Mouse (Mus musculus): ENCODE measurements at regions not wholly inside any gene's neighbourhood (a gene's known extent, or its start where the extent isn't known, plus 50 kb on each side); places are given as distances from the start of the nearest gene placed in this dataset.

DNA sequence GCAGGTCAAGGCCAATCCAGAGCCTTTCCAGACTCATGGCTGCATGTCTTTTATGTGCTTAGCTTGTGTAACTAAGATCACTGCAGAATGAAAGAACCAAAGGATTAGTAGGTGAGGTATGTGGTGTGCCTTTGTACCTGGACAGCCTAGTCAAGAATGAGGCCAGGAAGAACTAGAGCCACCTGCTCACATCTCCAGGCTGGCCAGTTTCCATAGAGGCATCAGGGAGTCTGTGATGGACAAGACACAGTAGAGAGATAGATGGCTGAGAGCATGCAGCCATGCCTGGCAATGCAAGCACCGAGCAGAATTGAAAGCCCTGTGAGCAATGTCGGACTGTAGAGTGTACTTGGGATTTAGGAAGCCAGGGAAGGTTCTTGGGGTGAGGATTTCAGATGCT, 186.5 kb downstream of the Icos start:
- ATAC-seq (replicated peaks; ENCODE audit: low FRiP score, poor library complexity, severe bottlenecking), result no peak

GRCm38 (mm10) chr1:61171941-61172340, 194.2 kb downstream of the Icos start:
- ATAC-seq (replicated peaks; ENCODE audit: low FRiP score, poor library complexity, severe bottlenecking), result no peak

- ATAC-seq (replicated peaks; ENCODE audit: low FRiP score, poor library complexity, severe bottlenecking), result no peak
Measured at GRCm38 (mm10) chr1:61172946-61173345, 195.2 kb downstream of the Icos start.

DNA sequence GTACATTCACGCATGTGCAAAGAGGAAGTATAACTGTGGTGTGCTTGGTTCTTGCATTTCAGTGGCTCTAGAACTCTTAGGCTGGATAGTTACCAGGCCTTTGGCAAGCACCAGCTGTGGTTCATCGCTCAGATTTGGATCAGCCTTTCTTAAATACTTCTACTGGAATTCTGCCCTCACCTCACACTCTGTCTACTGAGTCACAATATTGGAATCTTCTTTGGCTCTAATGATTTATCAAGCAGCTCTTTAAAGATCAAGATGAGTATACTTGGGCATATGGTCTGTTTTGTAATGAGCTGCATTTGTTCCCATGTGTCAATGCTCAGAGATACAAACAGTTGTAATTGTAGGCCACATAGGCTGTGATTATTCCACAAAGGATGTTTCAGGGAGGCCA, 197.5 kb downstream of the Icos start:
- ATAC-seq (replicated peaks; ENCODE audit: low FRiP score, poor library complexity, severe bottlenecking), result no peak

DNA sequence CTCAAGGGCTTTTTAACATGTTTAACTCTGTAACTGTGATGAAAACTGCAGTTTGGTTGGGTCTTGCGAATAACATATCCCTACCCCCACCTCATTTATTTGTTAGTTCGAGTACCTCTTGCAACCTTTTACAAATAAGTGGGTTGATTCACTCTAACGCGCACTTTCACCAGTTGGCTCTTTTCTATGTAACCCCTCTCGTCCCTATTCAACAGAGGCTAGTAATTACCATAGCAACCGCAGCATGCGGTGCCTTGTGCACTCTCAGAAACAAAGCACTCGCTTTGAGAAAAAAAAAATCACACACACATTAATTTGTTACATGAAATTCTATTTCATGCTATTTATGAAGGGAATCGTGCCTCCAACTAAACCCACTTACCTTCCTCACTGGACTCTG, 201.7 kb downstream of the Icos start:
- ATAC-seq (replicated peaks; ENCODE audit: low FRiP score, poor library complexity, severe bottlenecking), result no peak

DNA sequence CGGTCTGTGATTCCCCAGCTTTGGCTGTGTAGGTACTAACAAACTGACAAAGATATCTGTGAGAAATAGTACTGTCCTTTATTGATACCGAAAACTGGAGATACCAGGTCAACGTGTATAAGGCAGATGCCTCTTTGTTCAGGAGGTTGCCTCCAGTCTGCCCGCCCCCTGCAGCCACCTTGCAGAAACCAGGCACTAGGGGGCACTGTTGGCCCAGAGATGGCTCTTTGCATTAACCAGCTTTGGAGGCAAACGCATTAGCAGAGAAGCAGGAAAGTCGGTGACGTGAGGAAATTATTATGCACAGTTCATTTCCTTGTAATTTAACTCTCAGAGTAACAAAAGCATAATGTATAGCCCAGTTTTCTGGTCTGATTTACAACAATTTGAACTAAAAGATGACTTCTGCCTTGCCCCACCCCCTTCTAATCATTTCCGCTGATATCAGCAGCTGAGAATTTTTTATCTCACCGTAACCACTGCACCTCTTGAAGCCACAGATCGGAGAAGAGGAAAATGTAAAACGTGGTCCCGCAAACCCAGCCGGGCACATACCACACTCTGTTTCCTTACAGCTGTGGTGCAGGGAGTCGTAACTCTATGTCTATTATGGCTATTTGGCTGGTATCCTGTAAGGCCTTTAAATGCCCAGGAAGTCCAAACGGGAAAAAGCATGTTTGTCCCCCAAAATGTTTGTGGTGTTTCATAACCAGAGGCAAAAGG, 203.5 kb downstream of the Icos start:
- 0 out of 2 replicates have a peak, but pooled peaks have one; percentile 43 for ATAC-seq (replicated peaks; ENCODE audit: low FRiP score, poor library complexity, severe bottlenecking)

- ATAC-seq (replicated peaks; ENCODE audit: low FRiP score, poor library complexity, severe bottlenecking), result no peak
Measured at GRCm38 (mm10) chr1:61187381-61188100, 209.8 kb downstream of the Icos start.

GRCm38 (mm10) chr1:61190921-61191320, 213.2 kb downstream of the Icos start:
- ATAC-seq (replicated peaks; ENCODE audit: low FRiP score, poor library complexity, severe bottlenecking), result no peak

DNA sequence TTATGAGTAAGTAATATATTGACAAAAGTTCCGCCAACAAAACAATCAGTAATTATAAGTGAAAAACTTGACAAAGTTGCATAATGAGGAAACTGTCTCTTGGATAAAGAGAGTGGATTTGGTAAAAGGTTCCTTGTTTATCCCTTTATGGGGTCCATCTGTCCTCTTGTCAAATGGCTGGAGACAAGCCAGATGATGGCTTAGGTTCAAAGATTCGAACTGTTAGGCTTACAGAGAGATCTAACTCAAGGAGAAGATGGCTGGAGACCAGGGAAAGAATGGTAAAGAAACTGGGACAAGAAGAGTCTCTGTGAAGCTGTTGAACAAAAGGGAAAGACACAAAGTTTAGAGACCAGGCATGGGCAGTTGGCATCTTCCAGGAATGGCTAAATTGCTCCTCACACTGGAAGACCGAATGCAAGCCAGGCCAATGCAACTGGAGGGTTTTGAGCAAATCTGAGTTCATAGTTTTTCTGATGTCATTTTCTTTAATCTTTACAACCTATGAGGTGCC, 220.9 kb downstream of the Icos start:
- ATAC-seq (replicated peaks; ENCODE audit: low FRiP score, poor library complexity, severe bottlenecking), result no peak

DNA sequence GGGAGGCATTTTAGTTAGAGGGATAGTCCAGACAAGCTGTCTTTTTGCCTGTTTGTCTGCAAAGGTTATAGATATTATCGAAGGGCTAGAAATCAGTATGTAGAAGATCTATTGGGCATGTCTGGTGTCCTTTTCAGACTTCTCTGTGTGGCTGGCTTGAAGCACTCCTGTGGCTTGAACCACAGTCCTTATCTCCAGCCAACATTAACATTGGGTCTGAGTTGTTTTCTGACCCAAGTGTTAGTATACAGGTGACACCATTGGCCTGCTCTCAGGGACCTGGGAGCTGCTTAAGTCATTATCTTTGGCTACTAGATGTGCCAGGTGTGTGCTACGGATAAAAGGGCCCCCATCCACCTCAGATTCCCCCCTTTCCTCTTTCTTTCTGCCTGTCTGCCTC, 223.3 kb downstream of the Icos start:
- no peak for ATAC-seq (replicated peaks; ENCODE audit: low FRiP score, poor library complexity, severe bottlenecking)

- ATAC-seq (replicated peaks; ENCODE audit: low FRiP score, poor library complexity, severe bottlenecking), result no peak
Measured at GRCm38 (mm10) chr1:61202079-61202478, 224.4 kb downstream of the Icos start.

DNA sequence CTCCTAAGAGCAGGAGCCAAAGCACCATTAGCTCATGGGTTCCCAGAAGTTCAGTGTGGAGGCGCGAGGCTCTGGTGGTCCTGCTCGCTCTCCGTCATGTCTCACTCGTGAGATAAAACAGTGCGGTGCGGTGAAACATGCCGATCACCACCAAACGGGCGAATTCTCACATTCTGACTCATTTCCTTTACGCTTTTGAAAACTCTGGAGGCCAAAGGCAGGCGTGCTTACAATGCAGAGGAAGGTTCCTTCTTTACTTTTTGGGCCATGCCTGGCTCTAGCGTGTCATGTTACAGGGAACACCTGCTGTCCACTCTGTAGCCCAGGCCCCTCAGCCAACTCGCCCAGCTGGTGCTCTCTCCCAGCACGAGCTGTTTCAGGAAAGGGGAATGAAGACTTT, 225.4 kb downstream of the Icos start:
- ATAC-seq (replicated peaks; ENCODE audit: low FRiP score, poor library complexity, severe bottlenecking), result no peak

DNA sequence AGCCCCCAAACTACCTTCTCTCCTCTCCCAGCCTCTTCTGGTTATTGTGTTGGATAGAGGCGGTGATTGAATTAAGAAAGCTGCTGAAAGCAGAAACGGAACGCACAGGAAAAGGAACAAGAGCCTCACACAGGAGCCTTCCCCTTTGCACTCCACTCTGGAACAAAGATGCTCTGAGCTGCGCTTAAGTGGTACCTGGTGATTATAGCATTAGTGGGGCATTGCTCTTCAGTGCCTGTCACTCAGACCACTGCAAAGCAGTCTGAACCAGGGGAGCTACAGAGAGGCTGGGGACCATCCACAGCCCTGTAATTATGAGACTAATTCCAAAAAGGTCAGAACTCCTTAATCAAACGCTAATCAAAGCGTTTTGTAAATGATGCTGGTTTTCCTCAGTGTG, 225.9 kb downstream of the Icos start:
- no peak for ATAC-seq (replicated peaks; ENCODE audit: low FRiP score, poor library complexity, severe bottlenecking)

GRCm38 (mm10) chr1:61205137-61205536, 227.4 kb downstream of the Icos start:
- ATAC-seq (replicated peaks; ENCODE audit: low FRiP score, poor library complexity, severe bottlenecking), result no peak

GRCm38 (mm10) chr1:61206861-61207380, 229.2 kb downstream of the Icos start:
- no peak for ATAC-seq (replicated peaks; ENCODE audit: low FRiP score, poor library complexity, severe bottlenecking)

GRCm38 (mm10) chr1:61208386-61208785, 230.7 kb downstream of the Icos start:
- ATAC-seq (replicated peaks; ENCODE audit: low FRiP score, poor library complexity, severe bottlenecking), result no peak

- no peak for ATAC-seq (replicated peaks; ENCODE audit: low FRiP score, poor library complexity, severe bottlenecking)
Measured at GRCm38 (mm10) chr1:61221131-61221530, 243.4 kb downstream of the Icos start.

DNA sequence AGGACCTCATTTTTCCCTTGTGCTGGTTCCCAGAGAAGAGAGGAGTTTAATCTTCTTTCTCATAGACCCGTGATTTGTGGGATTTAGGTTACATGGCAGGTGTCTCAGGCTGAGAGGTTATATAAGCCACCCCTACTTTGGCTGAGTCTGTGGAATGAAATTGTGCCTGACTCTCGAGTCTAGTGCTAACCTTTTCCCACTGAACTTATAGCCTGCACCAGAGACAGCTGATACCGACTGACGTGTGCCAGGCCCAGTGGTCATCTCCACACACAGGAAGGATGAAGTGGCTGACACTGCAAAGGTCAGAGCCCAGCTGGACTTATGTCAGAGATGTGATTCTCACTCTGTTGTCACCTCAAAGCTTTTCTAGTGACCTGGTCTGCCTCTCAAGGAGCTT, 251.2 kb downstream of the Icos start:
- ATAC-seq (replicated peaks; ENCODE audit: low FRiP score, poor library complexity, severe bottlenecking), result no peak

DNA sequence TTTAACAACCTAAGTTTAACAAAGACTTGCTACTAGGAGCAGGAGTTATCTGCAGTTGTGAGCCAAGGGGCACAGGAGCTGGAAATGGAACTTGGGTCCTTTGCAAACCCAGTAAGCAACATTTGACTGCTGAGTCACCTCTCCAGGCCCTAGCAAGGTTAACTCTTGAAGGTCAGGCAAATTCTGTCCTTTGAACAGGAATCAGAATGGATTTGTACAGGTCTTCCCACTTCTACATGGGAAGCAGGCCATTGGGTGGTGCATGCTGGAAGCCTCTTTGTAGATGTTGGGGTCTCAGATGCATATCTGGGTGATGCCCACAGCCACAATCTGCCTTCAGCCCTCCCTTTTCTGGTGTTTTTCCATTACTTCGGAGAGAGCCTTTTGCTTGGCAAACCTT, 255.3 kb downstream of the Icos start:
- ATAC-seq (replicated peaks; ENCODE audit: low FRiP score, poor library complexity, severe bottlenecking), result no peak

DNA sequence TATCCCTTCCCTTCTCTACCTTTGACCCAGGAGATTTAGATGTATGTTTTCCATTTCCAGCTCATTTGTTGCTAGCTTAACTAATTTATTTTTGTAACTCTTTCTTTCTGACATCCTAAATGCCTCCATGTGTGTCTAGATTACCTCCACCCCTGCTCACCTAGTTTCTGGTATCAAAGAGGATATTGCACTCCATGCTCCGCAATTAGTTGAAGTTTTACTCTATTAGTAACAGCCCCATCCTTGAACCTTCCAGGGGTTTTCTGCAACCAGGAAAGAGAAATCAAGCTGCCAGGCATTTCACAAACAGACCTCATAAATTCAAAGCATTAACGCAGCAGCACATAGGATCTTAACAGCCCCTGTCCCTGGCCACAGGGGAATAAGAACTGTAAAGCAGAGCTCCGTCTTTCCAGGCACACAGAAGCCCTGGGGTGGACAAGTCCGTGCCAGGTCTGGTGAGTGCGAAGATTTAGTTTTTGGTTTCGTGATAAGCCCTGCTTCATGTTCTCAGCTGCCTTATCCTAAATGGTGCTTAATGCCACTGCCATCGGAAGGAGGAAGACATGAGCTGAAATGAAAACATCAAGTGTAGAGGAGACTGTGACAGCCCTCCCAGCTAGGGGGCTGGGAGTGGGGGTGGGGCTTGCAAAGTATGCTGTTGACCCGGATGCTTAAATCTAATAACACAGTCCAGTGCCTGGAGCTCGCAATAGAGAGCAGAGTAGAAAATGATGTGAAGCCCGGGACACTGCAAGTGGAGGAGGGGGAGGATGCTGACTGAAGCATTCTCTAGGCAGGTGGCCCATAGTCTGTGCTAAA, 256.0 kb downstream of the Icos start:
- ATAC-seq (replicated peaks; ENCODE audit: low FRiP score, poor library complexity, severe bottlenecking), result no peak

Measured in erythroblast, adult 5-6 weeks (primary cell).